Mouse (Mus musculus) testis, postnatal 10 days (tissue): ENCODE measurements around the gene Slc30a2.

Experiments used
- DNase-seq: peaks from one replicate; pipeline ENCODE4 v3.0.0; 2021; ENCODE audit warnings: low spot score

Slc30a2 gene

DNA sequence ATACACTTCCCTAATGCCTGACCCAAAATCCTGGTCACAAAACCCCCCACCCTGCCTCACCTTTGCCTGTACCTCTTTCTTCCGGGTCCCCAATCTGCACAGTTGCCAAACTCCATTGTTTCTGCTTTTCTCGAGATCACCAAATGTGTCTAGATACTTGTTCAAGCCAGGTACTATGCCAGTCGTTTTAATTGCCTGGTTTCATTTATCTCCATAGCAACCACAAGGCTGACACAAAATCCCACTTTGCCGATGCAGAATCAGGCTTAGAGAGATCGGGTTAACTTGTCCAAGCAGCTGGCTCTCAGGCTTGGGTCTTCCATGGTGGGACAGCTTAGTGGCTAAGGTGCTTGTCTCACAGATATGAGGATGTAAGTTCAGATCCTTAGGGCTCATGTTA is 57.2 kb downstream of the Slc30a2 start:
- no peak for DNase-seq

DNA sequence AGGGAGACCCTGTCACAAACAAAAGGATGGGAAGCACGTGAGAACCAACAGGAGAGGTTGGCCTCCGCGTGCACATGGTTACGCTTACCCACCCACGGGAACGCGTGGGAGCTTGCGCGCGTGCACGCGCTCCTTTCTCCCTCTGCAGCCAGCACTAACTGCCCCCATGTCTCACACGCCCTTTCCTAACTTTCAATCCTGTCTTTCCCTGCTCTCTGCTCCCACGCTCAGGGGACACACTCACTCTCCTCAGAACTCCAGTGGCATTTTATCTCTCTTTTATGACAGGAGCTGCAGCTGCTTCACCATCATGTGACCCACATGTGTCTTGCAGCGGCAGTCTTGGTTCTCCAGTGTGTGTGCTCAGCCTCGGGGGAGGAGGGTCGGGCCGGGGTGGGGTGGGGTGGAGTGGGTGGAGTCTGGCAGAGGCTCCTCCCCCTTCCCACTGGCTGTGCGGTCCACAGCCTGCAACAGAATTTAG is 58.2 kb downstream of the Slc30a2 start:
- peak; percentile 88 for DNase-seq

DNA sequence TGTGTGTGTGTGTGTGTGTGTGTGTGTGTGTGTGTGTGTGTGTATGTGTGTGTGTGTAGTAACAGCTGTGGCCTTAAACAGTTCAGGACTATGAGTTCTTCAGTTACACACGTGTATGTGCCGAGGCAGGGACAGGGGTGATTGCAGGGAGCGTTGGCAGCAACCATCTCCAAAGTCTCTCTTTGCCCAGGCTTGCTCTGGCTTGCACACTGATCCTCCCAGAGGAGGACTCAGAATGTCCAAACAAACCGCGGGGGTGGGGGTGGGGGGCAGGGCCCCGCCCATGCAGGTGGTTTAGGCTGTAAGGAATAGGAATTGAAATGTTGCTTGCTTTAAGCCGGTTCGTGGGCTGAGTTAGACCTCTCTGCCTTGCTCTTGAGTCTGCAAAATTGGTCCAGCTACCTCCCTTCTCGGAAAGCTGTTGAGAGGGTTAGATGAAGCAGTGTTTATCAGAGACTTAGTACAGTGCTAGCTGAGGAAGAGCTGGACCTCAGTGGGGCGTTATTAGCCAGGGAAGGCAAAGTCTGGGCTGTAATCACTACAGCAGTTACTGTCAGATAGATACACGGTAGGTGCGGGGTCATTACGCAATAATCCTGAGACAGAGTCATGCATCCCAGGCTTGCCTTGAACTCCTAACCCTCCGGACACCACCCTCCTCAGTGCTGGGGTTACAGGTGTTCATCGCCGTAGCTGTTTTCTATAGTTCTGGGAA is 59.0 kb downstream of the Slc30a2 start:
- DNase-seq, result no peak

DNA sequence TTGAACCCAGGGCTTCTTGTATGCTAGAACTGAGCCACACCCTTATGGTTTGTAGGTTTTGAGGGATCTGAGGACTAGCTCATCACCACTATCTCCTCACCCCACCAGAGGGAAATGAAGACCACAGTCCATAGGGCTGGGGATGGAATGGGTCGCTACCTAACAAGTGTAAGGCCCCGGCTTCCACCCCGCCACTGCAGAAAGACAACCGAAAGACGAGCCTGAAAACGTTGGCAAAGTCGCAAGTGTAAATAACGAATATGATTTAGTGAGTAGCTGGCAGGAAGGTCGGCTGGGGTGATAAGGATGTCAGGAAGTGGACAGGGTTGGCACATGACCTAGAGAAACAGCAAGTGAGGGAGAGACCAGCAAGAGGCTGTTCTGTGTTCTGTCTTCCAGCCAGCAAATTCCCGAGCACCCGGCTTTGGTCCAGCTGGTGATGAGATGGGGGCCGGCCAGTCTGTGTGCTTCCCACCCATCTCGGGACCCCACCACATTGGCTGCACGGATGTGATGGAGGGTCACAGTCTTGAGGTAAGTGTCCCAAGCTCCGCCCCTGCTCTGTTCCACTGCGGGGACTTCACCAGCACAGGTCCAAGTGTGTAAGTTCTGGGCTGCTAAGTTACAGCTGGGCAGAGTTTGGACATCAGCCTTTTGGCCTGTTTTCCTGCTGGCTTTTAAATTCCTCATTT is 59.7 kb downstream of the Slc30a2 start:
- peak; percentile 76 for DNase-seq

DNA sequence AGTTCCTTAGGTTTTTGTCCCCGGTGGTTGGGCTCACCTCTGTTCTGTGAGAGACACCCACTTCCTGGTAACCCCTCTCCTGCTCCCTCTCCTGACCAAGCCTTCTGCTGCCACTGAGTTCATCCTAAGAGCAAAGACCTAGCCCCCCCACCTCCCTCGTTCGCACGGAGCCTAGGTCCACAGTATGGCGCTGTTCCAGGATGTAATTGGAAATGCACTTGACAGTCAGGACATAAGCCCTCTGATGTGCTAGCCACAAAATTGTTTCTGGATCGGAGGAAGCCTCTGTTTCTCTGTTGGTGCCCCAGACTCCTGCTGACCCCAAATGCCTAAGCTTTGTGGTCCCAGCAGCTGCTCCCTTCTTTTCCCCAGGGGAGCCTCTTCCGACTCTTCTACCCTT is 60.7 kb downstream of the Slc30a2 start:
- DNase-seq, result no peak
